Mouse (Mus musculus): ENCODE measurements around the gene Abcd3.

DNA sequence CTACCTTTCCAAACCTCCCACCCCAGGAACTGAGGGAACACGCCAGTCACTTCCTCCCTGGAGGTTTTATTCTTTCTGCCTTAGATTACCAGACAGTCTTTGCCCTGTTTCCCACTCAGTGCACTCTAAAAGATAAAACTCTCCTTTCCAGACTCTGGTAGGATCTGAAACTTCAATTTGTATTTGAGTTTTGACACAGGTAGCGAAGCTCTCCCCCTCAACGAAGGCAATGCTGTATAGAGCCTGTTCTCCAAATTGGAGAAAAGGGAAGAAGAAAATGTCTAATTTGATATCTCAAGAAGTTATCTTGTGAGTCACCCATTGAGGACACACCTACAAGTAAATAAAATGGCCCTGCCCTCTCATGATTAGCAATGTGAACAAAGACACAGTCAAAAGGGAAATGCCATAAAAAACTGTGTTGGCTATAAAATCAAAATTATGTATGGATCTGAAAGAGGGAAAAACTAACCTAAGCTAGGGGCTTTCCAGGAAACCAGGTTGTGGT lies 4.6 kb upstream of the Abcd3 start:
- no peak for TF ChIP-seq E2F4 (IDR thresholded peaks at IDR 0.05; ENCODE audit: insufficient read depth)
- no peak for TF ChIP-seq TCF3 (IDR thresholded peaks at IDR 0.05; ENCODE audit: insufficient read length, low read depth)
- TF ChIP-seq POLR2A (IDR thresholded peaks at IDR 0.05; ENCODE audit: insufficient read length, low read depth): no peak
- TF ChIP-seq MAX (IDR thresholded peaks at IDR 0.05; ENCODE audit: low read depth): no peak
- TF ChIP-seq TCF12 (IDR thresholded peaks at IDR 0.05; ENCODE audit: insufficient read depth, poor library complexity, severe bottlenecking): no peak
- TF ChIP-seq USF1 (IDR thresholded peaks at IDR 0.05; ENCODE audit: low read depth): no peak

Measured in myocyte (in vitro differentiated cells).